Mouse (Mus musculus): ENCODE results near the gene Agfg2. TPM values are rescaled to one million over a fixed set of nuclear protein-coding genes. Genes with fewer than 3 reads are reported as not detected.

The Agfg2 gene
- polyA plus RNA-seq, 1 experiment from 2014 or later = 22.8 TPM

DNA sequence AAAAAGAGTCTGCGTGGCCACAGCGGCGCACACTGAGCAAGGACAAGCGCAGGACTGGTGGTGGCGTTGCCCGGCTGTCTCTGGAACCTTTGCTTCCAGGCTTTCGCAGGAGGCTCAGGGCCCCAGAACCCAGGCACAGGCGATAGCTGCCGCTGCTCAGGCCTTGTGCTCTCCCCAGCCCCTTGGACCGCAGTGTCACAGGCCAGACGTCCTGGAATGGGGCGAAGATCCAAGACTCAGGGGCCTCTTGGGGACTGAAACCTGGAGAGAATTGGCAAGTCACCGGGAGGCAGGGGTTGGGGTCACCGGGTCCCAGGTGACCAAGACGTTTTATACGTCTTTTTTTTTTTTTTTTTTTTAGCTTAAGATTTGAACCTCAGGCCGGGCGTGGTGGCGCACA is 40.0 kb downstream of the Agfg2 start:
- no peak for ATAC-seq (ENCODE audit: insufficient number of reproducible peaks, insufficient read depth, low FRiP score, low TSS enrichment, low read depth)
- H3K27ac ChIP-seq = no peak overlapping the region
- H3K4me3 ChIP-seq (replicated peaks) = no peak overlapping the region
- H3K4me1 ChIP-seq (replicated peaks) = peaks cover 44% of the 10 kb centered on the region
- no peak overlapping the region for H3K4me2 ChIP-seq
- peaks cover 34% of the 10 kb centered on the region for H3K27me3 ChIP-seq
- H3K9ac ChIP-seq (replicated peaks) = no peak overlapping the region
- H3K36me3 ChIP-seq = peaks cover 36% of the 10 kb centered on the region
- no peaks in the 10 kb centered on the region for H3K9me3 ChIP-seq
- 32% methylated on average over 19 of the region's 19 CpGs for WGBS

DNA sequence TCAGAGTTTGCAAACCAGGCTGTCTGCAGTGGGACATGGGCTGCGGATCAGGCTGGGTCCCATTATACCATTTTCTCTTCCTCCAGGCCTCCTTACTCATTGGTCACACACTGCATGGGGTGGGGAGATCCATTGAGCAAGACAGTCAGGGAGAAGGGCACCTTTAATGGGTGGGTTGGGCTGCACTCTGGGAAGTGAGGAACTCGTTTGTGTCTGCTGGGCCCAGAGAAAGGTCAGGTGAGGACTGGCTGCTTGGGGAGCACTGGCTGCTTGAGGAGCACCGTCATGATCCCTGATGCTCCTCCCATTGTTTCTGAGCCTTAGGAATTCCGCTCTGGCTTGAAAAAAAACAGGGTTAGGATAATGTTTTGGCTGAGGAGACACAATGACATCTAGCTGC is 41.6 kb downstream of the Agfg2 start:
- H3K4me3 ChIP-seq (replicated peaks) = no peak overlapping the region

DNA sequence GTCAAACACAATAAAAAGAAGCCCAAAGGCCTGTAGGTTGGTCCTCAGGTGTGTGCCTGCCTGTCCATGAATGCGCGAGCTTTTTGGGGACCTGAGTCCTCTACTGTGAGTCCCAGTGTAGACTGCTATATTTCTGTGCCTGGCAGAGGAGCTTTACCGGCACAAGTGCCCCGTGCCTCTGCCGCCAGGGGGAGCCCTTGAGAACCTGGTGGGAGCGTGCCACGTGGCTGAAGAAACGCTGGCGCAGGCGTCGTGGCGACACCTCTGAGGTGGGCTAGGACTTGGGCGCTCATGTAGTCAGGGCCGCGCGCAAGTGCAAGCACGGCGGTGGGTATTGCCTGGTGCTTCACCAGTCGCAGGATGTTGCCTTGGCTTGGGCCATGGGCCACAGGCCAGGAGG is 43.5 kb downstream of the Agfg2 start, which contains the start of gene Sap25:
TSS of gene Sap25 (plus strand) at position 281 of the 400 bp plus-strand sequence.
- WGBS = 87% methylated on average over 19 of the region's 19 CpGs
- ATAC-seq (ENCODE audit: insufficient number of reproducible peaks, insufficient read depth, low FRiP score, low TSS enrichment, low read depth) = no peak
- H3K27ac ChIP-seq = no peak within 1 kb of the TSS; the same call in 1 of the 2 replicates
- no peak within 1 kb of the TSS for H3K4me2 ChIP-seq
- H3K4me3 ChIP-seq (replicated peaks) = no peak within 1 kb of the TSS
- peaks cover 70% of the 10 kb centered on the region for H3K36me3 ChIP-seq
- H3K9me3 ChIP-seq = no peaks in the 10 kb centered on the region
- H3K4me1 ChIP-seq (replicated peaks) = peaks cover 20% of the 10 kb centered on the region
- H3K9ac ChIP-seq (replicated peaks) = no peak within 1 kb of the TSS
- peaks cover 29% of the 10 kb centered on the region for H3K27me3 ChIP-seq

More for the DNA sequence above, 41.6 kb downstream of the Agfg2 start:
- H3K9ac ChIP-seq (replicated peaks) = no peak overlapping the region
- H3K4me1 ChIP-seq (replicated peaks) = peaks cover 28% of the 10 kb centered on the region
- peaks cover 34% of the 10 kb centered on the region for H3K27me3 ChIP-seq
- ATAC-seq (ENCODE audit: insufficient number of reproducible peaks, insufficient read depth, low FRiP score, low TSS enrichment, low read depth) = no peak
- WGBS = 56% methylated on average over 4 of the region's 4 CpGs
- no peak overlapping the region for H3K4me2 ChIP-seq
- H3K36me3 ChIP-seq = peaks cover 52% of the 10 kb centered on the region
- H3K9me3 ChIP-seq = no peaks in the 10 kb centered on the region
- H3K27ac ChIP-seq = no peak overlapping the region

DNA sequence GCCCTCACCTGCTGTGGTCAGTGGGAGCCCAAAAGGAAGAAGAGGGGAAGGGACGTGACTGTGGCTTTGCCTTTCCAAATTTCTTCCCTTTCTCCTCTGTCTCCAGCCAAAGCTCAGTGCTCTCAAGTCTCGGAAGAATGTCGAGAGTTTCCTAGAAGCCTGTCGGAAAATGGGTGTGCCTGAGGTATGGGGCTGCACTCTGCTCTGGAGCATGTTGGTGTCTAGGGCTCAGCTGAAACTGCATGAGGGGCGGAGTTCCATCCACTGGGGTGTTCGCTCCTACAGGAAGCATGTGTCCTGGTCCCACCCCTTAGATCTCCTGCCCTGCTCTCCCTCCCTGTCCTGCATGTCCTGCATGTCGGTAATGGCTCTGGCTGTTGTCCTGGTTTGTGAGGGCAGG is 45.1 kb downstream of the Agfg2 start:
- WGBS = 80% methylated on average over 7 of the region's 7 CpGs
- H3K4me3 ChIP-seq (replicated peaks) = no peak overlapping the region
- H3K27me3 ChIP-seq = peaks cover 13% of the 10 kb centered on the region
- ATAC-seq (ENCODE audit: insufficient number of reproducible peaks, insufficient read depth, low FRiP score, low TSS enrichment, low read depth) = no peak
- no peaks in the 10 kb centered on the region for H3K9me3 ChIP-seq
- no peak overlapping the region for H3K27ac ChIP-seq
- no peak overlapping the region for H3K9ac ChIP-seq (replicated peaks)
- peaks cover 85% of the 10 kb centered on the region for H3K36me3 ChIP-seq
- peaks cover 7% of the 10 kb centered on the region for H3K4me1 ChIP-seq (replicated peaks)
- H3K4me2 ChIP-seq = no peak overlapping the region

DNA sequence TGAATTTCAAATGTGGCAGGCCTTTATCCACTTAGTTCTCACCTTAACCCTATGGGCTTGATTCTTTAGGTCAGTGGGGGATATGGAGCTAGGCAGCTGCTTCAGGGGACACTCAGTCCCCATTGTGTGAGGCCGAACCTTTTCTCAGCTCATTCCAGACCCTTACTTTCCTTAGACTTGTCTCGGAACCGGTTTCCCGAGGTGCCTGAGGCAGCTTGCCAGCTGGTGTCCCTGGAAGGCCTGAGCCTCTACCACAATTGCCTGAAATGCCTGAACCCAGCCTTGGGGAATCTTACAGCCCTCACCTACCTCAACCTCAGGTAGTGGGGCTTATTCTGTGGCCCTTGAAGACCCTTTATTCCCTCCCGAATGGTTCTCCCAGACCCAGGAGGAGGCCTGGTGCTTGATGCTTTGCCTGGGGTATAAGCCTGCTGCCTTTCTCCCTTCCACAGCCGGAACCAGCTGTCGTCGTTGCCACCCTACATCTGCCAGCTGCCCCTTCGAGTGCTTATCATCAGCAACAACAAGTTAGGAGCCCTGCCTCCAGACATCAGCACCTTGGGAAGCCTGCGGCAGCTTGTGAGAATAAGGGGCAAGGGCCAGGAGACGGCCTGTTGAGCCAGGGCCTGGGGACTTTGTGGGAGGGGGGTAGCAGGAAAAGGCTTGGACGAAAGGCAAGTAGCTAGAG is 51.0 kb downstream of the Agfg2 start:
- no peak for ATAC-seq (ENCODE audit: insufficient number of reproducible peaks, insufficient read depth, low FRiP score, low TSS enrichment, low read depth)
- 81% methylated on average over 12 of the region's 12 CpGs for WGBS
- Histone ChIP-seq H3K27me3 (no peaks in the 10 kb centered on the region), H3K9me3 (no peaks in the 10 kb centered on the region), H3K9ac (replicated peaks) (0 out of 2 replicates have a peak overlapping the region, but pooled peaks have one; percentile 8), H3K4me1 (replicated peaks) (peaks cover 34% of the 10 kb centered on the region), H3K27ac (no peak overlapping the region), H3K4me2 (no peak overlapping the region), H3K4me3 (replicated peaks) (no peak overlapping the region), H3K36me3 (peaks cover 68% of the 10 kb centered on the region)

DNA sequence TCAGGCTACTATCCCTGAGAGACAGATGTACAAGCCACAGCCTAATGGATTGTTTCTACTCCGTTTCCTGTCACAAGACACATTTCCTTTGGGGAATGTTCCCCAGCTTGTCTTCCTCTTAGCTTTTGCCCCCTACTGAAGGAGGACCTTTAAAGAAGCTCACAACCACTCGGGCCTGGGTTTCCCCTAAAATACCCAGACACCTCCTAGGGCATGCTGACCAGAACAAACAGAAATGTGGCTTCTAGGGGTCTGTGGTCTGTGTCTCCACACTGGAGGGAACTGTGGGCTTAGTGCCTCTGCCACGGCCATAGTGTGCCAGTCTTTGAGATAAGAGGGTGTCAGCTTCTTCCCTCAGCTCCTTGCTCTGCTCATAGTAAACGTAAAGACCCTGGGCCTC is 52.9 kb downstream of the Agfg2 start:
- Histone ChIP-seq H3K36me3 (peaks cover 49% of the 10 kb centered on the region), H3K27ac (peak overlapping the region; percentile 92), H3K9me3 (no peaks in the 10 kb centered on the region), H3K27me3 (no peaks in the 10 kb centered on the region), H3K4me3 (replicated peaks) (peak overlapping the region; percentile 79; the same call in 1 of the 2 replicates), H3K4me1 (replicated peaks) (peaks cover 34% of the 10 kb centered on the region), H3K9ac (replicated peaks) (0 out of 2 replicates have a peak overlapping the region, but pooled peaks have one; percentile 79), H3K4me2 (peak overlapping the region; percentile 82)
- no peak for ATAC-seq (ENCODE audit: insufficient number of reproducible peaks, insufficient read depth, low FRiP score, low TSS enrichment, low read depth)
- WGBS = 71% methylated on average over 4 of the region's 4 CpGs

DNA sequence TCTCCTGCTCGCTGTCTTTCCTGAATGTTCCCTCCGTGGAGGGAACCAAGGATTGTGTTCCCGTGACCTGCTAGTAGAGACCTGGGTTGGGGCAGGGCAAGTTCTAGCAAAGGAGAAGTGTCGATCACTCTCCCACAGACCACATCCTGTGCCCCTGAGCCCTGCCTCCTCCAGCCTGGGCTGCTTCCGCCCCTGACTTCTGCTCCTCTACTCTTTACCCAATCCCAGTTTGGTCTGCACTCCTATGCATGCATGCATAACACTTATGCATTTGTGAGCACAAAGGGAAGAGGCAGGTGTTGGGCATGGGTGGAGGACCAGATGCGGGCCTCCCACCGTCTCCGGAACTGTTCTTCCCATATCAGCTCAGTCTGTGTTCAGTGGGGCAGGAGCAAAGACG is 53.4 kb downstream of the Agfg2 start:
- peaks cover 34% of the 10 kb centered on the region for H3K4me1 ChIP-seq (replicated peaks)
- 68% methylated on average over 9 of the region's 9 CpGs for WGBS
- ATAC-seq (ENCODE audit: insufficient number of reproducible peaks, insufficient read depth, low FRiP score, low TSS enrichment, low read depth) = no peak
- peak overlapping the region; percentile 82 for H3K4me2 ChIP-seq
- H3K27me3 ChIP-seq = no peaks in the 10 kb centered on the region
- peak overlapping the region; percentile 92 for H3K27ac ChIP-seq
- H3K36me3 ChIP-seq = peaks cover 45% of the 10 kb centered on the region
- H3K4me3 ChIP-seq (replicated peaks) = peak overlapping the region; percentile 79
- H3K9ac ChIP-seq (replicated peaks) = peak overlapping the region; percentile 79; the same call in 1 of the 2 replicates
- H3K9me3 ChIP-seq = no peaks in the 10 kb centered on the region

DNA sequence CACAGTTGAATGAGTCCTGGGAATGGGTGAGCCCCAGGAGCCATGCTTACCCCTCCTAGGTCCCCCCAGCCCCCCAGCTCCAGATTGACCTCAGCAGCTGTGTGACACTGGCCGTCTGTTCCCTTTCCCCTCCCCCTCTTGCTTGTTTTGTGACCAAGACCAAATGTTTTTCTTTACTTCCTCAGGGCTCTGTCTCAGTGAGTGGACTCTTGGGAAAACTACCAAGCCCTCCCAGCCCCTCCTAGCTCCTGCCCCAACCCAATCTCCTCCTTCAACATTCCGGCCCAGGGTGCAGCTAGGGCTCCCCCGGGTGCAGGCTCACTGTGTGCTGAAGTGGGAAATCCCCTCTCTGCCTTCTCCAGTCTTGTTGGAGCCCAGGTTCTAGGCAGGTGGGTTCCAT is 53.9 kb downstream of the Agfg2 start:
- Histone ChIP-seq H3K36me3 (peaks cover 39% of the 10 kb centered on the region), H3K9me3 (no peaks in the 10 kb centered on the region), H3K4me2 (peak overlapping the region; percentile 82), H3K4me1 (replicated peaks) (peaks cover 34% of the 10 kb centered on the region), H3K27ac (peak overlapping the region; percentile 92), H3K9ac (replicated peaks) (peak overlapping the region; percentile 79), H3K4me3 (replicated peaks) (peak overlapping the region; percentile 79), H3K27me3 (no peaks in the 10 kb centered on the region)
- WGBS = 24% methylated on average over 3 of the region's 3 CpGs
- no peak for ATAC-seq (ENCODE audit: insufficient number of reproducible peaks, insufficient read depth, low FRiP score, low TSS enrichment, low read depth)

DNA sequence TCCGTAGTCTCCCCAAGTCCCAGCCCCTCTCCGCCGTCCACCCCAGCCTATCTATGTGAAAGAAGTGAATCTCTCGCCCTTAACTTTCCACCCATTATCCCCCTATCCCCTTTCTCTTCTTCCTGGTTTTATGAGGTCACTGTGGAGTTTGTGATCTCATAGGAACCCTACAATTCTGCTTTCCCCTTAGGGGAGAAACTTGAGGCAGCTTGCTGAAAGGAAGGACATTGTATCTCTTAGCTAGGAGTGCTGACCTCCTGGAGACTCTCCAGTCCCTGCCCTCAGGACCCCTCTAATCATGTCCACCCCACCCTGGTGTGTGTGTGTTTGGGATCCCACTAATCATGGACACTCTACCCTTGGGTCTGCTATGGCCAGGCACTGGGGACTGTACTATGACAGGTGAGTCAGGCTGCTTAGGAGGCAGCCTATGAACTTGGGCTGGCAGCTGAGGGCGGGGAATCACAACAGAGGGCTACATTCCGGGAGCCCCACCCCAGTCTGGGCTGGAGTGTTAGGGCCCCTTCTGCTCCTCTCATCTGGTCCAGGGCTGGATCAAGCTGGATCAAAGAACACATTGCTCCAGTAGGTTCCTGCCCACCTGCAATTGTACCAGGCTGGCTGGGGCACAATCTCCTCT is 54.5 kb downstream of the Agfg2 start:
- Histone ChIP-seq H3K36me3 (peaks cover 33% of the 10 kb centered on the region), H3K9me3 (no peaks in the 10 kb centered on the region), H3K9ac (replicated peaks) (peak overlapping the region; percentile 79), H3K4me3 (replicated peaks) (peak overlapping the region; percentile 79), H3K4me1 (replicated peaks) (peaks cover 34% of the 10 kb centered on the region), H3K4me2 (peak overlapping the region; percentile 82), H3K27ac (peak overlapping the region; percentile 92), H3K27me3 (no peaks in the 10 kb centered on the region)
- WGBS = 18% methylated on average over 6 of the region's 6 CpGs
- no peak for ATAC-seq (ENCODE audit: insufficient number of reproducible peaks, insufficient read depth, low FRiP score, low TSS enrichment, low read depth)

DNA sequence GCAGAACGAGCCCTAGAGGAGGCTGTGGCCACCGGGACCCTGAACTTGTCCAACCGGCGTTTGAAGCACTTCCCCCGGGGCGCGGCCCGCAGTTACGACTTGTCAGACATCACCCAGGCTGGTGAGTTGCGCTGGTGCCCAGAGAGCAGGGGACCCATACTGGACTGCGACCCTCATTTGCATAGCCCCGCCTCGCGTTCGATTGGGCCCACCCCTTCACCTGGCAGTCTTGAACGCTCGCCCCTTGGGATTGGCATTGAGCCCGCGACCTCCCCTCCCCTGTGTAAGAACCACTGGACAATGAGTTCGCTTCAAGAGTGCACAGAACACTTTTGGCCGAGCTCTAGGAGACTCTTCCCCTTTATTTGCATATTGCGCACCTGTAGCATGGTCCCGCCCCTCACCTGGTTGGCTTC is 55.2 kb downstream of the Agfg2 start:
- peak; percentile 15; the same call in 1 of the 2 replicates for ATAC-seq (ENCODE audit: insufficient number of reproducible peaks, insufficient read depth, low FRiP score, low TSS enrichment, low read depth)
- peaks cover 38% of the 10 kb centered on the region for H3K4me1 ChIP-seq (replicated peaks)
- no peaks in the 10 kb centered on the region for H3K9me3 ChIP-seq
- no peaks in the 10 kb centered on the region for H3K27me3 ChIP-seq
- peak overlapping the region; percentile 82 for H3K4me2 ChIP-seq
- H3K27ac ChIP-seq = peak overlapping the region; percentile 92
- H3K36me3 ChIP-seq = peaks cover 27% of the 10 kb centered on the region
- H3K4me3 ChIP-seq (replicated peaks) = peak overlapping the region; percentile 79
- WGBS = under 1% methylated on average over 23 of the region's 23 CpGs
- H3K9ac ChIP-seq (replicated peaks) = peak overlapping the region; percentile 79

DNA sequence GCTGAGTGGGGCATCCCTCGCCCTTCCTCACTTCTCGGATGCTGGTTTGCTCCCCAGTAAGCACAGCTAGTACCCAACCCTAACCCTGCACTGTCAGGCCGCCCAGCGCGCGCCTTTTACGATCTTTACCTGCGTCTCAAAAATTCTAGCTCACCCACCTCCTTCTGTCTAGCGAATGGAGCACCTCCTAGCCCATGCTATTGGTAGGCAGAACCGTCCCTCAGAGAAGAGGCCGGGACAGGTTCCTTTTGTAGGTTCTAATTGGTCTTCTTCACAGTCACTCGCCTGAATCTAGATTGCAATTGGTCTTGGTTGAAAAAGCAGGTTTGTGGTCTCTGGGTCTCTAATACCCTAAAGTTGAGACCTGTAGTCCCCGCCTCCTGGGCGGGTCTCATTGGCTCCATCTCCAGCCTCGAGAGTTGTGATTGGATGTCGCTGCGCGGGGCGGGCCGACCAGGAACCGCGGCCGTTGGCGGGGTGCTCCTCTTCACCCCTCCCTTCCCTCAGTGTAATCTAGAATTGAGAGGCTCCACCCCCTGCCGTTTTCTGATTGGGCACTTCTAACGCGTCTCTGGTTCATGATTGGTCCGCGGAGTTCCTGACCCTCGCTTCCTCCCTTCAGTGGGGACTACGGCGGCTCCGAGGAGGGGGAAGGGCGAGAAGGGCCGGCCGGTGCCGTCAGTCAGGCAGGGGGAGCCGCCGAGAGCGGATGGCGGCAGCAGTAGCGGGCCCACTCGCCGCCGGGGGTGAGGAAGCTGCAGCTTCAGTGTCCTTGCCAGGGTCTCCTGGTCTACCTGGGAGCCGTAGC is 55.8 kb downstream of the Agfg2 start, which contains the start of the genes Fbxo24, Lrch4 and Gm20605:
TSS of gene Fbxo24 (minus strand) at position 505 of the 808 bp plus-strand sequence.
TSS of gene Lrch4 (plus strand) at position 624 of the 808 bp plus-strand sequence.
TSS of gene Gm20605 (plus strand) at position 678 of the 808 bp plus-strand sequence.
- H3K4me1 ChIP-seq (replicated peaks) = peaks cover 38% of the 10 kb centered on the region
- no peaks in the 10 kb centered on the region for H3K27me3 ChIP-seq
- H3K9ac ChIP-seq (replicated peaks) = peak within 1 kb of the TSS; percentile 79
- peak within 1 kb of the TSS; percentile 82 for H3K4me2 ChIP-seq
- under 1% methylated on average over 44 of the region's 46 CpGs for WGBS
- H3K36me3 ChIP-seq = peaks cover 21% of the 10 kb centered on the region
- peak within 1 kb of the TSS; percentile 92 for H3K27ac ChIP-seq
- ATAC-seq (ENCODE audit: insufficient number of reproducible peaks, insufficient read depth, low FRiP score, low TSS enrichment, low read depth) = peak; percentile 98
- peak within 1 kb of the TSS; percentile 79 for H3K4me3 ChIP-seq (replicated peaks)
- H3K9me3 ChIP-seq = no peaks in the 10 kb centered on the region

Measured in limb, embryonic 12.5 days (tissue).